Mouse (Mus musculus): ENCODE data around the gene Klf13. TPM values are rescaled to one million over a fixed set of nuclear protein-coding genes. Genes with fewer than 3 reads are reported as not detected.

The Klf13 gene
- polyA plus RNA-seq, 2 experiments: 9.9 to 28.0 TPM

GRCm38 (mm10) chr7:63930766-63931165 is 7.9 kb downstream of the Klf13 start:
- Histone ChIP-seq H3K4me2 (replicated peaks; ENCODE audit: low read depth, low read length, severe bottlenecking) (no peak overlapping the region), H3K27ac (replicated peaks; ENCODE audit: low read depth, low read length) (no peak overlapping the region), H3K36me3 (ENCODE audit: control insufficient read depth, insufficient read depth, low read length) (no peaks in the 10 kb centered on the region), H3K4me1 (ENCODE audit: control insufficient read depth, insufficient read depth, low read length) (peaks cover 17% of the 10 kb centered on the region), H3K9me3 (ENCODE audit: control insufficient read depth, low read length) (no peaks in the 10 kb centered on the region), H3K4me3 (replicated peaks; ENCODE audit: low read length) (no peak overlapping the region), H3K27me3 (ENCODE audit: control insufficient read depth, insufficient read depth, low read length) (no peaks in the 10 kb centered on the region), H3K9ac (ENCODE audit: low read depth, low read length, severe bottlenecking) (no peak overlapping the region)
- DNase-seq (ENCODE audit: low spot score) (no peak), ATAC-seq (ENCODE audit: low FRiP score, low read depth) (no peak)
- TF ChIP-seq POLR2A (IDR thresholded peaks at IDR 0.05; ENCODE audit: borderline replicate concordance, extremely low read depth, insufficient read depth, insufficient read length): no peak
- 85% methylated on average over 5 of the region's 5 CpGs for WGBS

DNA sequence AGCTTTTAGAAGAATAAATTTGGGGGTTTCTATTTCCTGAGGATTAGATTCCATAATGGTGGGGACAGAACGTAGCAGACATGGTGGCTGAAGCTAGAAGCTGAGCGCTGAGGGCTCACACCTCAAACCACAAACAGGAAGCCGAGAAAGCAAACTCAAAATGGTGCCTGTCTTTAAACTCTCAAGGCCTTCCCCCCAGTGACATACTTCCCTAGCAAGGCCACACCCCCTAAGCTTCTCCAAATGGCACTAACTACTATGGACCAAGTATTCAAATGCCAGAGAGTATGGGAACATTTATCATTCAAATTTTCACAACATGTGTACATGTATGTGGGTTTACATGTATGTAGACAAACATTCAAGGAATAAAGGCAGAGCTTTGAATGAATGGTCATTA is 8.6 kb downstream of the Klf13 start:
- H3K27me3 ChIP-seq (ENCODE audit: control insufficient read depth, insufficient read depth, low read length): no peaks in the 10 kb centered on the region
- peaks cover 18% of the 10 kb centered on the region for H3K4me1 ChIP-seq (ENCODE audit: control insufficient read depth, insufficient read depth, low read length)
- ATAC-seq (ENCODE audit: low FRiP score, low read depth): no peak
- no peak for DNase-seq (ENCODE audit: low spot score)
- no peaks in the 10 kb centered on the region for H3K9me3 ChIP-seq (ENCODE audit: control insufficient read depth, low read length)
- no peaks in the 10 kb centered on the region for H3K36me3 ChIP-seq (ENCODE audit: control insufficient read depth, insufficient read depth, low read length)
- no peak for TF ChIP-seq POLR2A (IDR thresholded peaks at IDR 0.05; ENCODE audit: borderline replicate concordance, extremely low read depth, insufficient read depth, insufficient read length)
- no peak overlapping the region for H3K4me3 ChIP-seq (replicated peaks; ENCODE audit: low read length)
- no peak overlapping the region for H3K9ac ChIP-seq (ENCODE audit: low read depth, low read length, severe bottlenecking)
- no peak overlapping the region for H3K4me2 ChIP-seq (replicated peaks; ENCODE audit: low read depth, low read length, severe bottlenecking)
- H3K27ac ChIP-seq (replicated peaks; ENCODE audit: low read depth, low read length): no peak overlapping the region
- WGBS: 91% methylated on average over 3 of the region's 3 CpGs

GRCm38 (mm10) chr7:63929080-63929479 is 9.6 kb downstream of the Klf13 start:
- no peak overlapping the region for H3K4me2 ChIP-seq (replicated peaks; ENCODE audit: low read depth, low read length, severe bottlenecking)
- TF ChIP-seq POLR2A (IDR thresholded peaks at IDR 0.05; ENCODE audit: borderline replicate concordance, extremely low read depth, insufficient read depth, insufficient read length): no peak
- no peaks in the 10 kb centered on the region for H3K27me3 ChIP-seq (ENCODE audit: control insufficient read depth, insufficient read depth, low read length)

DNA sequence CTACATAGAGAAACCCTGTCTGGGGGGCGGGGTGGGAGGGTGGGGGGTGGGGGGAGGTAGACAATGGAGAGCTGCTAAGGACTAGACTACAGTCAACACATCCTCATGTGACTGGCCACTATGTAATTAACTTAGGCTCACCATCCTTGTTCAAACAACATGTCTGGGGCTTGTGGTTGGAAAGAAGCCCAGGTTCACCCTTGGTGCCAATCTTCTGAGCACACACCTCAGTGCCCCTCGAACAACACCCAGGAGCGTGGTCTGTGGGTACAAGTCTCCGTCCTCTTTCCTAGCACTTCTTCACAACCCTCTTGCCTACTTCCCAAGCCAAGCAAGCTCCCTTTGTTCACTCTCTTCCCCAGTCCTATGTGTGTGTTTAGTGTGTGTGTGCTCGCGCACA is 11.6 kb downstream of the Klf13 start:
- TF ChIP-seq POLR2A (IDR thresholded peaks at IDR 0.05; ENCODE audit: borderline replicate concordance, extremely low read depth, insufficient read depth, insufficient read length): no peak
- WGBS: 92% methylated on average over 6 of the region's 6 CpGs

More at GRCm38 (mm10) chr7:63929080-63929479, 9.6 kb downstream of the Klf13 start:
- Histone ChIP-seq H3K36me3 (ENCODE audit: control insufficient read depth, insufficient read depth, low read length) (no peaks in the 10 kb centered on the region), H3K4me3 (replicated peaks; ENCODE audit: low read length) (no peak overlapping the region), H3K9ac (ENCODE audit: low read depth, low read length, severe bottlenecking) (no peak overlapping the region), H3K27ac (replicated peaks; ENCODE audit: low read depth, low read length) (no peak overlapping the region), H3K4me1 (ENCODE audit: control insufficient read depth, insufficient read depth, low read length) (peaks cover 27% of the 10 kb centered on the region), H3K9me3 (ENCODE audit: control insufficient read depth, low read length) (no peaks in the 10 kb centered on the region)
- WGBS: 80% methylated on average over 4 of the region's 4 CpGs
- ATAC-seq (ENCODE audit: low FRiP score, low read depth) (no peak), DNase-seq (ENCODE audit: low spot score) (no peak)

DNA sequence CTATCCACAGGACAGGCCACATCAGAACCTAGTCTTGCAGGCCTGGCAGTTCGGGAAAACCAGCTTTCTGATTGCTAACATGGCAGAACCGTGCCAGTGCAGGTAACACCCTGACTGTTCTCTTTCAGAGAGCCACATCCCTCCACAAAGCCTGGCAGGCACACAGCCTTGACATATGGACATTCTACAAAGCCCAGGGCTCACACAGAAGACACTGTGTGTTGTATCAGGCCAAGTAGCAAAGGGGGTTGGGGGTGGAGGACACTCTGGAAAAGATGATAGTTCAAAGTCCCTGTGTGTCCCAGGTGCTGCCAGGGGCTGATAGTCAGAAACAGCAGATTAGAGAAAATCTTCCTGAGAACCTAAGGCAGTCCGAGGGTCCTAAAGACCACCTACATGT is 12.2 kb downstream of the Klf13 start:
- Histone ChIP-seq H3K4me3 (replicated peaks; ENCODE audit: low read length) (no peak overlapping the region), H3K9me3 (ENCODE audit: control insufficient read depth, low read length) (no peaks in the 10 kb centered on the region), H3K4me2 (replicated peaks; ENCODE audit: low read depth, low read length, severe bottlenecking) (no peak overlapping the region), H3K27ac (replicated peaks; ENCODE audit: low read depth, low read length) (peak overlapping the region; percentile 77; the same call in 1 of the 2 replicates), H3K9ac (ENCODE audit: low read depth, low read length, severe bottlenecking) (no peak overlapping the region), H3K27me3 (ENCODE audit: control insufficient read depth, insufficient read depth, low read length) (no peaks in the 10 kb centered on the region), H3K4me1 (ENCODE audit: control insufficient read depth, insufficient read depth, low read length) (peaks cover 34% of the 10 kb centered on the region), H3K36me3 (ENCODE audit: control insufficient read depth, insufficient read depth, low read length) (no peaks in the 10 kb centered on the region)
- no peak for DNase-seq (ENCODE audit: low spot score)
- 84% methylated on average over 3 of the region's 3 CpGs for WGBS
- TF ChIP-seq POLR2A (IDR thresholded peaks at IDR 0.05; ENCODE audit: borderline replicate concordance, extremely low read depth, insufficient read depth, insufficient read length): no peak
- ATAC-seq (ENCODE audit: low FRiP score, low read depth): no peak

More for the DNA sequence above, 11.6 kb downstream of the Klf13 start:
- Histone ChIP-seq H3K27ac (replicated peaks; ENCODE audit: low read depth, low read length) (no peak overlapping the region), H3K9ac (ENCODE audit: low read depth, low read length, severe bottlenecking) (no peak overlapping the region), H3K9me3 (ENCODE audit: control insufficient read depth, low read length) (no peaks in the 10 kb centered on the region), H3K4me1 (ENCODE audit: control insufficient read depth, insufficient read depth, low read length) (peaks cover 32% of the 10 kb centered on the region), H3K27me3 (ENCODE audit: control insufficient read depth, insufficient read depth, low read length) (no peaks in the 10 kb centered on the region), H3K4me3 (replicated peaks; ENCODE audit: low read length) (no peak overlapping the region), H3K4me2 (replicated peaks; ENCODE audit: low read depth, low read length, severe bottlenecking) (no peak overlapping the region), H3K36me3 (ENCODE audit: control insufficient read depth, insufficient read depth, low read length) (no peaks in the 10 kb centered on the region)
- ATAC-seq (ENCODE audit: low FRiP score, low read depth) (no peak), DNase-seq (ENCODE audit: low spot score) (no peak)

Data from limb, embryonic 14.5 days (tissue).